Mouse (Mus musculus) layer of hippocampus, postnatal 25 days (tissue): ENCODE measurements around the gene Ckm. TPM values are rescaled to one million over a fixed set of nuclear protein-coding genes. Genes with fewer than 3 reads are reported as not detected.

Experiments
- DNase-seq, 2 experiments: peaks; one replicate each; pipeline ENCODE4 v3.0.0; 2022; ENCODE audit warnings: mixed read lengths in 2 of 2, low spot score in 1 of 2; ENCODE audit errors: extremely low spot score in 1 of 2
- total RNA-seq, 2 experiments: library from RNA; stranded (reverse); gene quantifications; 2 replicates each; pipeline ENCODE4 v1.2.3; 2021

The Ckm gene
- total RNA-seq, 2 experiments from 2014 or later = not detected

DNA sequence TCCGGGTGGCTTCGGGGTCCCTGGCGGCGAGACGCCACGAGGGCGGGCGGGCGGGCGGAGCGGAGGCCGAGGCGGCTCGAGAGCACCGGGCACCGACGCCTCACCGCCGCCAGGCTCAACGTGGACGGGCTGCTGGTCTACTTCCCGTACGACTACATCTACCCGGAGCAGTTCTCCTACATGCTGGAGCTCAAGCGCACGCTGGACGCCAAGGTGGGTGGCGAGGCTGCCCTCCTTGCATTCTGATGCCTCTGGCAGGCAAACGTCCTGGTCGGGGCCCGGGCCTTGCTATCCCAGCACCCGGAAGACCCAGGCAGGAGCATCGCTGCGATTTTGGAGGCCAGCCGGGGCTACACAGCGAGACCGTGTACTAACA, 22.4 kb upstream of the Ckm start:
- peak; percentile 26 to 49 for DNase-seq

DNA sequence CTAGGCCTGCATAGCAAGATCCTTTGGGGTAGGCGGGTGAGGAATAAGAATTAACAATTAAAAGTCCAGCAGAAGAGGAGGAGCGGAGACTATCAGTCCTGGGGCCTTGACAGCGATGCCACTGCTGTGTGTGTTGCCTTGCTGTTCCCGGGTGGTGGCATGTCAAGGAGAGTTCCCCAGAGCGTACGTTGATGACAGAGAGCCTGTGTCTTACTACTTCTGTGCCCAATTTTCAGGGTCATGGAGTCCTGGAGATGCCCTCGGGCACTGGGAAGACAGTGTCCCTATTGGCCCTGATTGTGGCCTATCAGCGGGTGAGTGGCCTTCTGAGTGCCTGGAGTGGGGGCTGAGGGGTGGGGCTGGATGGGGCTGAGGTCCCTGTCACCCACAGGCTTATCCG, 20.9 kb upstream of the Ckm start:
- no peak for DNase-seq

DNA sequence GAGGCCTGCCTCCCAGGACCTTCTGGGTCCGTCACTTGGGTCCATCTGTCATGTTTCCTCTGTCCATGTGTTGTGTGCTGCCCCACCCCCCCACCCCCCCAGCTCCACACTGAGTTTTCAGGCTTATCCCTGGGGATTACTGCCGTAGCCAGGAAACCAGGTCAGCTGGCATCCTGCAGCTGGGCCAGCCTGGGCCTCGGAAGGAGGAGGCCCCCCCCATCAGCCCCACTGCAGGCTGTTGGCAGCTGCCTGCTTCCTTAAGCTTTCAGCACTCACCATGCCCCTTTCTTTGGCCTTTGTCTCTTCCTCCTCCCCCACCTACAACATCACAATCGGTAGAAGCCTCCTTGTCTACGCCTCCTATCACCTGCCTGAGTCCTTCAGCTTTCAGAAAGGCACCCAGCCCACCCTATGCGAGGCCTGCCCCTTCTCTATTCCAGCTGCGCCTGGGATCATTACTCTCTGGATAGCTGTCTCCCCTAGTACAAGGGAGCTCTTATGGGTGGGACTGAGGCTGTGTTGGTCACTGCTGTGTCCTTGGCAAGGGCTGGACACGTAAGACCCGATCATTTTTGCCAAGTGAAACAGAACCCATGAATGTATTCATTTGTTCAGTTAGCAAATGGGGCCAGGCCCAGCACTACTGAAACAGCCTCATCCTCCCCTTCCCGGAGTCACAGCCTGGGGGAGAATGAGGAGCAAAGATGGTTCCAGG, 15.7 kb upstream of the Ckm start:
- DNase-seq = no peak

DNA sequence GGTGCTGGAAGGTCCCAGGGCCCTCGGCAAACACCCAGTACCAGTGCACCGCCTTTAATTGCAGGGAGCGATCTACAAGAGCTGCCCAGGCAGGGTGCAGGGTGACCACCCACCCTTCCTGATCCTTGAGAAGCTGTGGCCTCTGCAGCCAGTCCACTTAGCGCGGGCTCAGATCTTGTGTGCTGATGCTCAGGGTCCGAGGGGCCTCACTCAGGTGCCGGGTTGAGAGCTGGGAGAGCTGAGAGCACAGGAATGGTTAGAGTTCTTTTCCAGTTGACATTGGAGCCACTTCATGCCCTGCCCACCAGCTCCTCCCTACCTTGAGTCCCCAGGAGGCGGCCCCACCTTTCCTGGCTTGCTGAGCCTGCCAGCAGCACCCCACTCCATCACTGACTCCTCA, 10.1 kb upstream of the Ckm start:
- no peak for DNase-seq

DNA sequence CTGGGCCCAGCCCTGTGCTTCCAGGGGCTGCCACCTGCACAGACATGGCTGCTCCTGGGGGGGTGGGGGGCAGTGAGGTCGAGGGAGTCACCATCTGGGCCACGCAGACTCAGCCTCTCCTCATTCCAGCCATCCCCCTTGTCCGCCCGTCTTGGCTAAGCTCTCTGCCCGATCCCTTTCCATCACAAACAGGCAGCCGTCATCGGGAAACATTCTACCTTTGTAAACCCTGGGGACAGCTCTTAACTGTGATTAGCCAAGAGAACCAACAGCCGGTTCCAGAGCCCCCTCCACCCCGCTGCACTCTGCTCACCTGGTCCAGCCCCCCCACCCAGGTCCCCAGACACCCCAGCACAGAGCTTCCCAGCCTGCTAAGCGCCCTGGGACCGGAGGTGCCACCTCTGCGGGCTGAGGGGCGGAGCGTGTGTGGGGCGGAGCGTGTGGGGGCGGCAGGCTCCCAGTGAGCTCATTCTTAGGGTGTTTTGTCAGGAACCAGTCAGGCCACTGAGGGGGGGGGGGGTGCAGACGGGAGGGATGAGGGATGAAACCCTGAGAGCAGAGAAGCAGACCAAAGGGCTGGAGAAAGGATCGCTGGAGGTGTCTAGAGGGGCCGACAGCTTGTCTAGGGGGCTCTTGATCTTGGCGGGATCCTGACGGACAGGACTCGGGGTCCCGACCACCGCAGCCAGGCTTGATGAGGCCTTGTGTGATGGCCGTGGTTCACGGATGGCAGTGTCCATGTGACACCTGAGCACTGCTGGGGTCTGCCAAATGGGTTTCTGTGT, 4.9 kb upstream of the Ckm start:
- DNase-seq = no peak

DNA sequence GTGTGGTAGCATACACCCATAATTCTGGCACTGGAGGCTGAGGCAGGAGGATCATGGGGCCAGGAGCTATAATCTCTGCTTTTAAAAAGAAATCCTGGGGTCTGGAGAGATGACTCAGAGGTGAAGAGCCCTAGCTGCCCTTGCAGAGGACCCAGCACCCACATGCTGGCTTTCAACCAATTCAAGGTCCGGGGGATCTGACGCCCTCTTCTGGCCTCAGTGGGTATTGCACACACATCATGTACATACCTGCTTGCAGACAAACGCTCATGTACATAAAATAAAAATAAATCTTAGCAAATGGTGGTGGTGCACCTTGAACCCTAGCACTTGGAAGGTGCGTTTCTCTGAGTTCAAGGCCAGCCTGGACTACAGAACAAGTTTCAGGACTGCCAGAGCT, 3.6 kb upstream of the Ckm start:
- no peak for DNase-seq

DNA sequence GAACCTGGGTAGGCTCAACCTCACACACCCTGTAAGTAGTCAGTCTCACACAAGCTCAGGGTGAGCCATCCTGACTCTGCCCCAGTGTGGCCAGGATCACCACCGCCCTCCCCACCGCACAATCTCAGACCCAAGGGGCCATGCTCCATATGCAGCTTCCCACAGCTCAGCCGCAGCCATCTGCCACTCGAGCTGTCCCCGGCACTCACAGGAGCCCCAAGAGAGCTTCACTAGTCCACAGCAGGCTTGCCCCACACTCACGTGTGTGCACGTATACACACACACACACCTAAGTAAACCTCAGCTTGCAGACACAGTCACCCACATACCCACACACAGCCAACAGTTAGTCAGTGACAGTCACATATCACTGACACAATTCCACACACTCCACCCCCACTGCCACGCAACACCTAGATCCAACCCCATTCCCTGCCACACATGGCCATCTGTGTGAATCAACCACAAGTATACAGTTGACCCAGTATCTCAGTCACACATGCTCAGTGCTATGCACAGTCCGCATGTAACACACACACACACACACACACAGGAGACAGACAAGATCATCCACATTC, 2.0 kb upstream of the Ckm start:
- no peak for DNase-seq

DNA sequence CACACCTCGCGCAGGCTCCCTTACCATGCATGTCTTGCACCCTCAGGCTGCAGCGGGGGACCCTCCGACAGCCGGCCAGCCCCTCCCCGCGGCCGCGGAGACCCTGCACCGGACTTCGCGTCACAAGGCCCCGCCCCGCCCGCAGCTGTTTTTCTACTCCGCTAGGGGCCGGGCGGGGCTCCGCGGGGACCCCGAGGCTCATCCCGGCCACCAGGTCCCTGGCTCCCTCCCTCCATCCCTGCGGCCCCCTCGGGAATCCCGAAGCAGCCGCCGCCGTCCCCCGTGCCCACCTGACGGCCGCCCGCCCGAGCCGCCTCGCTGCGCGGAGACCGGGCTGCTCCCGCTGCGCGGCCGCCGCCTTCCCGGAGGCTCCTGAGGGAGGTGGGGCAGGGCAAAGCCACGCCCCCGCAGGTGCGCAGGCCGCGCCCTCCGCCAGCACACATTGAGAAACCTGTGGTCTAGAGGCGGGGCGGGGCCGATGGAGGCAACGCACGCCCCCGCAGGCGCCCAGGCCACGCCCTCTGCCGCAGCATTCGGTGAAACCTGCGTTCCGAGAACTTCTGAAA, 762 bp upstream of the Ckm start, which contains the start of gene Klc3:
Gene Klc3, minus strand, starts transcription at position 374 of the 566 bp plus-strand sequence.
- no peak for DNase-seq

DNA sequence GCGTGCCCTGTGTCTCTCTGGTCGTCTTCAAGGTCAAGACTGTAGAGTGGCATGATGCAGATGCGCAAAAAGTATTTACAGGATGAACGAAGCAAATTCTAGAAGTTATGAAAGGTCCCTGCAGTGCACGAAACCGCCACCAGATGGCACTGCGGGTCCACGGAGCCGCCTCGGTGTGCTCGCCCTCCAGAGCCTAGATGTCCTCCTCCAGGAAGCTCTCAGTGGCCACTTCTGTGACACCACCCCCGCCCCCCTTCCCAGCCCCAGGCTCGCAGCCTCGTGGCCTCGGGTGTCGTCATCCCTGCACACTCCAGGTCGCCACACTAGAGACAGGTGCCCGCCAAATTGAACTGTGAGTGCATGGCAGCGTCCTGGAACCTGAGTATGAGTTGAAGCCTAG, 841 bp downstream of the Ckm start:
- peak; percentile 89 to 95 for DNase-seq

DNA sequence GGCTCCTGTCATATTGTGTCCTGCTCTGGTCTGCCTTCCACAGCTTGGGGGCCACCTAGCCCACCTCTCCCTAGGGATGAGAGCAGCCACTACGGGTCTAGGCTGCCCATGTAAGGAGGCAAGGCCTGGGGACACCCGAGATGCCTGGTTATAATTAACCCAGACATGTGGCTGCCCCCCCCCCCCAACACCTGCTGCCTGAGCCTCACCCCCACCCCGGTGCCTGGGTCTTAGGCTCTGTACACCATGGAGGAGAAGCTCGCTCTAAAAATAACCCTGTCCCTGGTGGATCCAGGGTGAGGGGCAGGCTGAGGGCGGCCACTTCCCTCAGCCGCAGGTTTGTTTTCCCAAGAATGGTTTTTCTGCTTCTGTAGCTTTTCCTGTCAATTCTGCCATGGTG, 5.2 kb downstream of the Ckm start:
- no peak for DNase-seq

DNA sequence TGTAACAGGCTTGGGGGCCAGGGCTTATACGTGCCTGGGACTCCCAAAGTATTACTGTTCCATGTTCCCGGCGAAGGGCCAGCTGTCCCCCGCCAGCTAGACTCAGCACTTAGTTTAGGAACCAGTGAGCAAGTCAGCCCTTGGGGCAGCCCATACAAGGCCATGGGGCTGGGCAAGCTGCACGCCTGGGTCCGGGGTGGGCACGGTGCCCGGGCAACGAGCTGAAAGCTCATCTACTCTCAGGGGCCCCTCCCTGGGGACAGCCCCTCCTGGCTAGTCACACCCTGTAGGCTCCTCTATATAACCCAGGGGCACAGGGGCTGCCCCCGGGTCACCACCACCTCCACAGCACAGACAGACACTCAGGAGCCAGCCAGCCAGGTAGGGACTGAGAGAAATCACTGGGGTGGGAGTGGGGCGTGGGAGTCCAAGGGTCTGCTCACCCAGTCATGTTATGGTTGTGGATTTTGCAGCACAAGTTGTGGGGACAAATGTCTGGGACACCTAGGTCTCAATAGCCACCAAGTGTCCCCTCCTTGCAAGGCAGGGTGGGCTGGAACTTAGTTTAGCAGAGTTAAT, 6.3 kb downstream of the Ckm start:
- DNase-seq = no peak

DNA sequence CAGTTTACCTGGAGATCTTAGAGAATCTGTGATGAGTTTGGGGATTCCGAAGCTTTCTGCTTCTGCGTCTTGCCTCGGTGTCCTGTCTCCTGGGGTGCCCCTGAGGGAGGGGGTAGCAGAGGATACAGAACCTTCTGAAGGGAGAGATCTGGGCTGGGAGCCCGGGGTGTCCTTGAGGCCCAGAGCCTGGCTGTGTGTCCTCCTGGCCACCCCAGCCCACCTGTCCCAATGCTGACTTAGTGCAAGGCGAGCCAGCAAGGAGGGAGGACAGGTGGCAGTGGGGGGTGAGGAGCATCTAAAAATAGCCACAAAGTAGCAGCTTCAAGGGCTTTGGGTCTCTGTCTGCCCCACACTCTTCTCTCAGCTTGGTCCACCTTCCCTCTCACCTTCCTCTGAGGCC, 7.2 kb downstream of the Ckm start:
- no peak for DNase-seq

DNA sequence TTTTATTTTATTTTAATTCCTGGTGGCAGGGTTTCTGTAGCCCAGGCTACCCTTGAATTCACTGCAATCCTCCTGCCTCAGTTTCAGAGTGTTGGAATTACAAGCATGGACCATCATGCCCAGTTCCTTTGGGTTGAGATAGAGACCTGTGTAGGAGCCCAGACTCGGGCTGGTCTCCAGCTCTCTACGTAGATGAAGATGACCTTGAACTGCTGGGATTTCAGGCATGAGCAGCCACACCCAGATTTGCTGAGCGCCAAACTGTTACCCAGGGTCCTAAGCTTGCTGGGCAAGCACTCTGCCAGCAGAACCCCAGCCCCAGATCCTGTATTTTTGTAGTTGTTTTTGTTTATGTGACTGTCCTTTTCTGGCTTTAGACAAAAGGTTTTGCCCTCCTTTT, 8.9 kb downstream of the Ckm start:
- no peak for DNase-seq

DNA sequence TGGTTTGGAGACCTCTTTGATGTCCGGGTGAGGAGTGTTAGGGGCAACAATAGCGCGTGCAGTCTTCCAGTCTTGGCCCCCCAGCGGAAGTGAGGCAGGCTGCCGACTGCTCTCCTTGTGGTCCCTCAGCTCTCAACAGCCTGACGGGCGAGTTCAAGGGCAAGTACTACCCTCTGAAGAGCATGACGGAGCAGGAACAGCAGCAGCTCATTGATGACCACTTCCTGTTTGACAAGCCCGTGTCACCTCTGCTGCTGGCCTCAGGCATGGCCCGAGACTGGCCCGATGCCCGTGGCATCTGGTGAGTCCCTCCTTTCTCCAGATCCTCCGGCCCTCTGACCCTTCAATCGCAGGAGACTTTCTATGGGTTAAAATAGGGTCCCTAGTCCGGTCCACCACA, 12.0 kb downstream of the Ckm start:
- no peak for DNase-seq

DNA sequence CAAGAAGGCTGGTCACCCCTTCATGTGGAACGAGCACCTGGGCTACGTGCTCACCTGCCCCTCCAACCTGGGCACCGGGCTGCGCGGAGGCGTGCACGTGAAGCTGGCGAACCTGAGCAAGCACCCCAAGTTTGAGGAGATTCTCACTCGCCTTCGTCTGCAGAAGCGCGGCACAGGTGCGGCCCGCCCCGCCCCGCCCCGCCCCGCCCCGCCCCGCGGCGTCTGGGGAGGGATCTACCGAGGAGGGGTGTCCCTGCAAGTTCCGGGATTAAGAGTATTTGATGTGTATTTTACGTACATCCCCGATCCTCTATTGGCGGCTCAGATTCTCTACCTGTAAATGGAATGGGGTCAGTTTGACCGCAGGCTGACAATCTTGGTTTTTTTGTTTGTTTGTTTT, 15.5 kb downstream of the Ckm start:
- DNase-seq = no peak

DNA sequence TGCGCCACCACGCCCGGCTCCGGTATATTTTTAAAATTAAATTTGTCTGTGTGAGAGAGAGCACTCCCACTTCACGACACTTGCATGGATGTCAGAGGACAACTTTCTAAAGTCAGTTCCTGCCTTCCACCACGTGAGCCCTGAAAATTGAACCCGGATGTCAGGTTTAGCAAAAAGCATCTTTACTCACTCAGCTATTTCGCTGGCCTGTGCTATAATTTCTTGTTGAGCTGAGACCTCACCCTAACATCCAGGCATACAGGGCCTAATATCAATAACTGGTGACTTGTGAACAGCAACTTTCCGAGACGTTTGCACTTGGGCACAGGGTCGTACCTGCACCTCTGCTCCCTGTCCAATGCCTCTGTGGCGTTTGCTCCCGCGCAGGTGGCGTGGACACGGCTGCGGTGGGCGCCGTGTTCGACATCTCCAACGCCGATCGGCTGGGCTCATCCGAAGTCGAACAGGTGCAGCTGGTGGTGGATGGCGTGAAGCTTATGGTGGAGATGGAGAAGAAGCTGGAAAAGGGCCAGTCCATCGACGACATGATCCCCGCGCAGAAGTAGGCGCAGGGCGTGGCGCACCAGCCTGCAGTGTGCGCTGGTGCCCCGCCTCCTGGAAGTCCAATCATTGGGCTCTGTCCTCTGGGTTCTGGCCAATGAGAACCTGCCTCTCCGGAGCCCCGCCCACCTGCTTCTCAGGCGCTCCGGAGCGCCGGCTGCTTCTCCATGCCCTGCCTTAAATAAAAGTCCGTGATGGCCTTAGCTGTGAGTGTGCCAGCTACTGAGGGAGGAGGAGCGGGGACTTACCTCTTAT, 16.5 kb downstream of the Ckm start:
- DNase-seq = peak; percentile 56 to 69

DNA sequence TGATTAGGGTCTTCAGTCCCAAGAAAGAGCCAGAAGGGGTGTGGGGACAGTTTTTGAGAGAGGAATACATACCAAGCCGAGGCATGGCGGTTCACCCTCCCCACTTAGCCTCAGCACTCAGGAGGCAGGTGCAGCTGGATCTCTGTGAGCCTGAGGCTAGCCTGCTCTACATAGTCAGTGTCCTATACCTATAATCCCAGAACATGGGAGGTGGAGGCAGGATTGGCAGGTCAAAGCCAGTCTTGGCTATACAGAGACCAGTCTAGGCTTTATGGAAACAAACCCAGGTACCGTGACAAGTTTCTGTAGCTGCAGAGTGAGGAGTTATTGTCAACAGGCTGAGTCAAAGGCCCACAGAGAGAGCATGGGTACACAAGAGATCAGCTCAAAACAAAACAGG, 18.5 kb downstream of the Ckm start:
- no peak for DNase-seq

DNA sequence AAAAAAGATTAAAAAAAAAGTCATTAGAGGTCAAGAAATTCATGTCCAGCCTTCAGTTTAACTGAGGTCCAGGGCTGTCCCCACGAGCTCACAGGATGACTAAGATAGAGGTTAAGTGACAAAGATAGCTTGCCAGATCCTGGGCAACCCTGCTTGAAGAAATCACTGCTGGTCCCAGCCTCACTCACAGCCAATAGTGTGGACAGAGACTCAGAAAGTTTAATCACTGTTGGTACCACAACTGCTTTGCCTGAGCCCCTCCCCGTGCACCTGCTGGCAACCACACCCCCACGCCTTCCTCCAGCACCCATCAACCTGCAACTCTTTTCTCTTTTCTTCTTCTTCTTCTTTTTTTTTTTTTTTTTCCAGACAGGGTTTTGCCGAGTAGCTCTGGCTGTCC, 19.5 kb downstream of the Ckm start:
- no peak for DNase-seq

DNA sequence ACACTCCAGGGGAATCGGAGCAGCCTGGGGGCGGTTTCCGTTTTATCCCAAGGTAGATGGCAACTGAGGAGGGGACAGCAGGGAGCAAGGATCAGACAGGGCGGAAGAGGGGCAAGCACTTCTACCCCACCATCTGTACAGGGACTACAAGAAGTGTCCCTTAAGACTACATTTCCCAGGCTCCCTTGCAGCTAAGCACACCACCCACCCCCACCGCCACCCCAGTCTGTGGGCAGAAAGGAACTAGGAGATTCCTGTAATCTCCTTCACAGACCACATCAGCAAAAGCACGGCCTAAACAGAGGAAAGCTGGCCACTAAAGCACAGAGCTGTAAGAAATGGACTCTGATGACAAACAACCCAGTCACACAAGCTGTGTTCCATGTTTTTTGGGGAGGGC, 21.8 kb downstream of the Ckm start:
- no peak for DNase-seq

DNA sequence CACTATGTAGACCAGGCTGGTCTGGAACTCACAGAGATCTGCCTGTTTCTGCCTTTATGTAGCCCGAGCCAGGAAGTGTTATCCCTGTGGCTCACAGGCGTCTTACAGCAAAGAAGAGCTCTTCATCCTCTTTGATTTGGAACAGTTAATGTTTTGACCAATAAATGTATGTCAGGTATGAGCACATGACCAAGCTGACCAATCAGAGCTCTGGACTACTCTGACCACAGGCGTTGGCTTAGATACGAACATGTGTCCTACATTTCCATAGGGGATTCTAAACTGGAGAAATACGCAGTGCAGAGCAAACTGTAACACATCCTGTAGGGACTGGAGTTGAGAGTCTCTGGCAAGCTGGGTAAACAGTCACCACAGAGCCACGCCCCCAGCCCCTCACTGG, 22.3 kb downstream of the Ckm start:
- no peak for DNase-seq
